Mouse (Mus musculus) cerebellum, adult 2 months (tissue): ENCODE results near the gene Trappc6a. TPM values are rescaled to one million over a fixed set of nuclear protein-coding genes. Genes with fewer than 3 reads are reported as not detected.

Experiments
- DNase-seq, 2 experiments: peaks; one replicate each; pipeline ENCODE4 v3.0.0; 2021
- H3K27ac ChIP-seq: fragments of 200-500 bp; 2 replicates; pipeline ENCODE4 v1.5.1; 2012; ENCODE audit warnings: low read length, control low read depth, inconsistent platforms; ENCODE audit not compliant: insufficient read depth
- H3K27me3 ChIP-seq: fragments of 200-500 bp; 2 replicates; pipeline ENCODE4 v1.6.1; 2012; ENCODE audit warnings: inconsistent platforms, mild to moderate bottlenecking, low read length, moderate library complexity; ENCODE audit not compliant: control insufficient read depth, insufficient read depth
- H3K4me1 ChIP-seq: fragments of 200-500 bp; 2 replicates; pipeline ENCODE4 v1.6.1; 2011; ENCODE audit warnings: low read length; ENCODE audit not compliant: control insufficient read depth, insufficient read depth
- H3K4me3 ChIP-seq: fragments of 200-500 bp; replicated peaks from 2 replicates; pipeline ENCODE3; 2011; ENCODE audit warnings: mild to moderate bottlenecking, low read depth, low read length, control low read depth; ENCODE audit not compliant: insufficient read depth
- CTCF ChIP-seq: fragments of 200-500 bp; IDR thresholded peaks from 2 replicates; pipeline ENCODE4 v1.5.1; 2011; ENCODE audit warnings: low read depth, mild to moderate bottlenecking, control low read depth, low read length, moderate library complexity, borderline replicate concordance; ENCODE audit not compliant: insufficient read depth
- POLR2A ChIP-seq: fragments of 200-500 bp; IDR thresholded peaks from 2 replicates; pipeline ENCODE4 v1.6.1; 2011; ENCODE audit warnings: low read length, control low read depth, borderline replicate concordance; ENCODE audit not compliant: insufficient read depth
- WGBS: fragments of 180-500 bp; shearing (Covaris S2); methylation state at CpG from one replicate; pipeline ENCODE4 v1.1.7; 2018; 5-methylcytosine and 5-hydroxymethylcytosine counted together
- polyA plus RNA-seq: library from polyadenylated mRNA; depleted of rRNA; stranded (reverse); fragments of >200 nt; gene quantifications from 2 replicates; pipeline ENCODE4 v1.2.3, GENCODE M21; 2012

The Trappc6a gene
- polyA plus RNA-seq, 1 experiment = 23.0 TPM

DNA sequence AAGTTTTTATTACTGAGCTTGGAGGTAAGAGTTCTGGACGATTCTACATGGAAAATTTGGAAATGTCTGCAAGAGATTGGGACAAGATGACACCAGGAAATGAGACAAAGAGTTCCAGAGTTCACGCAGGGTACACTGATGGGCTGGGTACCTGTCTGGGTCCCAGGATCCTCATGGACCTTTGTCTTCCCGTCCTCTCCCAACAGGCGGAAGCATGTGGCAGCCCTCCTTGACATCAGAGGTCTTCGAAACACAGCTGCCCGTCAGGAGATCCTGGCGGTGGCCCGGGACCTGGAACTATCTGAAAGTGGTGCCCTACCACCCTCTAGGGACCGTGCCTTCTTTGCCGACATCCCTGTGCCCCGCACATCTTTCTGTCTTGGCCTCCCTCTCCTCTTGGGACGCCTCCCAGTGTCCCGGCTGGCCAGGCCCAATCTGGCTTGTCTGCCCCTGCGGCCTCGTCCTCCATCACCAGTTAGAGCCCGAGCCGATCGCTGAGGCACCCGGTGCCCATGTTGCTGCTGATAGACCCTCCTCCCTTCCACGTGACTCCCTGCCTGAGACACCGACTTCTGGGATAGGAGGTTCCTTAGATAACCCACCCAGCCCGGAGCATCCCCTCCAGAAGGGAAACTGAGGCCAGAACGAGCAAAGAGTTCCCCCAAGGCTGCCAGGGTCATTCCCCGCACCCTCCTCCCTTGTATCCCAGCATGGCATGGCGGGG lies 13.3 kb upstream of the Trappc6a start:
- H3K4me3 ChIP-seq = no peak overlapping the region
- no peak for DNase-seq
- TF ChIP-seq CTCF (no peak), POLR2A (no peak)
- no peak overlapping the region for H3K27ac ChIP-seq
- no peaks in the 10 kb centered on the region for H3K27me3 ChIP-seq
- no peaks in the 10 kb centered on the region for H3K4me1 ChIP-seq
- WGBS = 72% methylated on average over 25 of the region's 25 CpGs

DNA sequence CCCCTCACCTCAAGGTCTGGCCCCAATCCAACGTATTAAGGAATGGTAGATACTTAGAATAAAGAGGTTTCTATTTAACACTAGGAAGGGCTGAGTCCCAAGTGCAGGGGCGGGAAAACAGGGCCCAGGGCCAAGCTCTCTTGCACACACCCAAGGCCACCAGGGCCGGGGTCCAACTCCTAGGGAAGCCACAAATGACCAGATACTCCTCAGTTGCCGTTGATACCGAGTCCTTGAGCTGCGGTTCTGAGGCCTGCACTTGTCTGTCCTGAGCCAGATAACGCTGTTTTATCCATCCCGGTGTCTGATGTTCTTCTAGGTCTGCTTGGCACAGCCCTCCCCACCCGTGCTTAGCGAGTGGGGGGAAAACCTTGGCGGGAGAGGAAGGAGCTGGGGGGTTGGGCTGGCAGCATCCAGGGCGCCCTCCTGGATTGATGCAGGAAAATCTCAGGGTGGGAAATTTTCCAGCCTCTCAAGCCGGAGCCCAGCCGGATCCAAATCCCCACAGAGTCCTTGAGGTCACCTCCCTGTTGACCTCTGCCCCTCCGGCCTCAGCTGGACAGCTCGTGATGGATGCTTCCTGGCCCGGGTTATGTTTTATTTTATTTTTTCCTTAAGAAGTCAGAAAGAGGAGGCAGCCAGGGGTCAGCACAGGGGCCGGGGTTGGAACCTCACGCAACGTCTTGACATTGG lies 12.5 kb upstream of the Trappc6a start:
- no peak overlapping the region for H3K4me3 ChIP-seq
- WGBS = 50% methylated on average over 20 of the region's 20 CpGs
- DNase-seq = no peak
- H3K27ac ChIP-seq = no peak overlapping the region
- no peaks in the 10 kb centered on the region for H3K4me1 ChIP-seq
- H3K27me3 ChIP-seq = no peaks in the 10 kb centered on the region
- no peak for TF ChIP-seq CTCF
- TF ChIP-seq POLR2A = no peak

DNA sequence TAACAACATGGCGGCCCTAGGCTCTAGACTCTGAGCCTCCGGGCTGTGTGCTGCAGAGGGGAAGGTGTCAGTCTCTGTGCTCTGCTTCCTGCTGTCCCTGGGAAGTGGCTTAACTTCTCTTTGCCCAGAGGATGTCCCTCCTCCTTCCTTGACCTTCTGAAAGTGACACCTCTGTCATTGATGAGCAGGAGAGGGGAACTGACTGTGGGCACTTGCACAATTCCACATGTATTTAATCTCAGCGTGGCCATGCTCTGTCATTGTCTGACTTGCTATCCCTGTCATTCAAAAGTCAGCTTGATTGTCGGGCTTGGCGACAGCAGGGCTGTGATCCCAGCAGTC lies 12.0 kb upstream of the Trappc6a start:
- Histone ChIP-seq H3K4me3 (no peak overlapping the region), H3K27me3 (no peaks in the 10 kb centered on the region), H3K27ac (no peak overlapping the region), H3K4me1 (no peaks in the 10 kb centered on the region)
- TF ChIP-seq CTCF (no peak), POLR2A (no peak)
- 61% methylated on average over 5 of the region's 5 CpGs for WGBS
- DNase-seq = no peak

DNA sequence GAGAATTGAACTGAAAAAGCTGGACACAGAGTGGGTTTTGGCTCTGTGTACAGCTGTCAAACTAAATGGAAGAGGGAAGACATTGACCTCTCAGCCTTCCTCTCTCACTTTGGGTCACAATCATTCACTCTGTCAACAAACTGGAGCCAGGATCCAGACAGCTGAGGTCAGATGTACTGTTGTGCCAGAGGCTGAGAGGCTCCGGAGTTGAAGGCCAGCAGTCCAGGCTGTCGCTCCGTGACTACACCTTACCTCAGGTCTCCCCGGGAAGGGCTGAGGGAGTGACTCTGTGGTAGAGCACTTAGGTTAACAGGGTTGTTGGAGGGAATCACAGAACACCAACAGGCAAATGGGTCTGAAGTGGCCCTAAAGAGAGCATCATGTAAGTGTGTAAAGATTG lies 9.9 kb upstream of the Trappc6a start:
- Histone ChIP-seq H3K4me1 (no peaks in the 10 kb centered on the region), H3K27me3 (no peaks in the 10 kb centered on the region), H3K4me3 (no peak overlapping the region), H3K27ac (no peak overlapping the region)
- DNase-seq = no peak
- 90% methylated on average over 4 of the region's 4 CpGs for WGBS
- TF ChIP-seq CTCF = no peak
- TF ChIP-seq POLR2A = no peak

DNA sequence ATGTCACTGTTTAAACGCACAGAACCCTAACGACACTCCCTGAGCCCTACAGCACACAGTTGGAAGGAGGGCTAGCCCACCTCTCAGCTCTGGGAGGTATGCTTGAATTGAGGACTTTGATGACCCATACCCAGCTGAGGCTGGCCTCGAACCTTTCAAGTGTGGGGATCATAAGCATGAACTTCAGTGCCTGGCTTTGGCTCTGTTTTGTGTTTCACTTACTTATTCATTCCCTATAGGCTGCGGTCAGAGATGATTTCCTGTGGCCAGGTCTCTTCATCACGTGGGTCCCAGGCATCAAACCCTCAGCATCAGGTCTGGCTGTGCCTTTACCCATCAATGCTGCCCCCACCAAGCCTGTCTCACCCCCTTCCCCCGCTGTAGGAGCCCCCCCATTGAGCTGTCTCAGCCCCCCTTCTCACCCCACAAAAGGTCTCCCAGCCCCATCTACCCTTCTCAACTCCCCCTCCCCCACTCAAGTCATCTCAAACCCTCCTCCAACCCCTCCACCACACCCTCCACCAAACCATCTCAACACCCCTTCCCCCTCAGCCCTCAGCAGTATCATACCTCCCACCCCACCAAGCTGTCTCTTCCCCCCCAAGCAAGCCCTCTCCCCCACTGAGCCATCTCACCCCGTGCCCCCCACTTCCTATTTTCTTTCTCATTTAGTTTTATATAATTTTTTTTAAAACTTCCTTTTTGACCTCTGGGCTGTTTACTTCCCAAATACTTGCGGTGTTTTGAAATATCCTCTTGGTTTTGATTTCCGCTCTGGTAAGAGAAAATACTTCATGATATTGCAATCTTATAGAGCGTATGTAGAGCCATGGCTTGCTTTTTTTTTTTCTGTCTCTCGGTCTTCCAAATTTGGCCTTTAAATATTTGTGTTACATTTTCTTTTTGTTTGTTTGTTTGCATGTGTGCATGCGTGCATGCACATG lies 7.5 kb upstream of the Trappc6a start:
- no peak overlapping the region for H3K27ac ChIP-seq
- no peak overlapping the region for H3K4me3 ChIP-seq
- H3K27me3 ChIP-seq = no peaks in the 10 kb centered on the region
- DNase-seq = no peak
- H3K4me1 ChIP-seq = peaks cover 3% of the 10 kb centered on the region; the same call in 1 of the 2 replicates
- 73% methylated on average over 12 of the region's 12 CpGs for WGBS
- TF ChIP-seq POLR2A (no peak), CTCF (no peak)

DNA sequence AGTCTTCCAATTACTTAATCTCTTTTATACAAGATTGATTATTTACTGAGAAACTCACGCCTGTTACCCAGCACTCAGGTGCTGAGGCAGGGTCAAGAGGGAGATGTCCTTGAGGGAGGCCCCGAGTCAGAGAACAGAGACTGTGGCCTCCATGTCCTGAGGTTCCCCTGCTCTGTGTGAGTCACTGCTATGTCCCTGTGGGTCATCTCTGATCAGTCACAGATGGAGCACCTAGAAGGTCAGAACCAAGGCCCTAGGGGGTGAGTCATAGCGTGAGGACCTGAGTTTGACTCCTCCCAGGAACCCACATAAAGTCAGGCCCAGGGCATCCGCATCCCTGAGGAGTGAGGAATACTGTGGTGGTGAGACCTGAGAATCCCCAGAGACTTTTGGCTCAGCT lies 6.5 kb upstream of the Trappc6a start:
- Histone ChIP-seq H3K27ac (no peak overlapping the region), H3K4me3 (no peak overlapping the region), H3K27me3 (no peaks in the 10 kb centered on the region), H3K4me1 (peaks cover 3% of the 10 kb centered on the region; the same call in 1 of the 2 replicates)
- no peak for TF ChIP-seq CTCF
- TF ChIP-seq POLR2A = no peak
- DNase-seq = no peak
- WGBS = 82% methylated on average over 4 of the region's 4 CpGs

DNA sequence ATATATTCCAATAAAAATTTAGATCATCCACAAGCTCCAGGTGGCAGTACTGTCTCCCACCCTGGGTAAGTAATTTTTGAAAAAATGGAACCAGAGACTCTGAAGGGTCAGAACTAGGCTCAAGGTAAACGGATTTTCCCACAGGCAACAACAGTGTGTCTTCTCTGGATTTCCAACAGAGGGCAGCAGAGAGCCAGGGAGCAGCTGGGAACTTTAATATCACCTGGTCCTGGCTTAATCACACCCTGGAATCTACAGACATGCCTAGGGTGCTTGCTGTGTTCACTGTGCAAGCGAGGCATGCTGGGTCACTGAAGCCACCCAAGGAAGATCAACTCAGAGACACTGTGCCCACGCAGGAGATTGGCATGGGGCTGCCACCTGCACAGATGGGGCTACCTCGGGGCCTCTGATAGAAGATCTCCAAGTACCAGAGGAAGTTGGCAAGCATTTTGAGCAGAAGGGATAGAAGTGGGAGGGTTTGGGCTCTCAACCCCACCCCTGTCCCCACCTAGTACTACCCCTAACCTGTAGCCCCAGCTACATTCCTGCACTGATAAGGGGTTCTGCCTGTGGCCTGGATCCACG lies 4.6 kb upstream of the Trappc6a start:
- Histone ChIP-seq H3K4me3 (no peak overlapping the region), H3K27me3 (no peaks in the 10 kb centered on the region), H3K4me1 (peaks cover 3% of the 10 kb centered on the region; the same call in 1 of the 2 replicates), H3K27ac (no peak overlapping the region)
- TF ChIP-seq POLR2A = no peak
- peak; percentile 88 for TF ChIP-seq CTCF
- WGBS = 21% methylated on average over 5 of the region's 5 CpGs
- peak; percentile 67 for DNase-seq
